Mouse (Mus musculus) MEL-GATA-1-ER (cell line): Measurements from ENCODE around the gene Ripor3.

Experiments
- DNase-seq: peaks from one replicate; pipeline ENCODE4 v3.0.0-alpha.2; 2012; ENCODE audit warnings: low read depth; ENCODE audit errors: extremely low read depth

Ripor3 gene

GRCm38 (mm10) chr2:167957539-167957938, 52.9 kb downstream of the Ripor3 start:
- DNase-seq = no peak

- no peak for DNase-seq
These were observed 55.5 kb downstream of the Ripor3 start for GRCm38 (mm10) chr2:167954928-167955327.

GRCm38 (mm10) chr2:167953819-167954218, 56.6 kb downstream of the Ripor3 start:
- DNase-seq = no peak

- DNase-seq = no peak
These were observed 58.9 kb downstream of the Ripor3 start for GRCm38 (mm10) chr2:167951301-167952211.

- DNase-seq = no peak
These were observed 59.7 kb downstream of the Ripor3 start for GRCm38 (mm10) chr2:167950681-167951080.

- no peak for DNase-seq
These were observed 60.6 kb downstream of the Ripor3 start for GRCm38 (mm10) chr2:167949808-167950207.

- no peak for DNase-seq
These were observed 61.2 kb downstream of the Ripor3 start for GRCm38 (mm10) chr2:167949250-167949649.

GRCm38 (mm10) chr2:167948557-167948956, 61.9 kb downstream of the Ripor3 start:
- no peak for DNase-seq

- no peak for DNase-seq
These were observed 62.4 kb downstream of the Ripor3 start for GRCm38 (mm10) chr2:167948047-167948446.

- DNase-seq = no peak
These were observed 63.2 kb downstream of the Ripor3 start for GRCm38 (mm10) chr2:167947251-167947650.

- no peak for DNase-seq
These were observed 65.0 kb downstream of the Ripor3 start for GRCm38 (mm10) chr2:167945451-167945850.

GRCm38 (mm10) chr2:167944193-167944592, 66.2 kb downstream of the Ripor3 start:
- DNase-seq = no peak

- no peak for DNase-seq
These were observed 67.3 kb downstream of the Ripor3 start for GRCm38 (mm10) chr2:167942926-167943633.

GRCm38 (mm10) chr2:167942199-167942925, 68.1 kb downstream of the Ripor3 start:
- DNase-seq = no peak

GRCm38 (mm10) chr2:167941745-167942176, 68.7 kb downstream of the Ripor3 start:
- DNase-seq = no peak

- DNase-seq = no peak
These were observed 69.1 kb downstream of the Ripor3 start for GRCm38 (mm10) chr2:167941320-167941719.

GRCm38 (mm10) chr2:167940636-167941035, 69.8 kb downstream of the Ripor3 start:
- DNase-seq = no peak

- DNase-seq = no peak
These were observed 70.6 kb downstream of the Ripor3 start for GRCm38 (mm10) chr2:167939632-167940399.

- no peak for DNase-seq
These were observed 71.2 kb downstream of the Ripor3 start for GRCm38 (mm10) chr2:167939204-167939603.

GRCm38 (mm10) chr2:167938786-167939185, 71.6 kb downstream of the Ripor3 start:
- DNase-seq = no peak

- no peak for DNase-seq
These were observed 74.5 kb downstream of the Ripor3 start for GRCm38 (mm10) chr2:167935956-167936355.
